Comparison of ENCODE assay signal across 10 mouse cellular contexts in the genomic region with DNA sequence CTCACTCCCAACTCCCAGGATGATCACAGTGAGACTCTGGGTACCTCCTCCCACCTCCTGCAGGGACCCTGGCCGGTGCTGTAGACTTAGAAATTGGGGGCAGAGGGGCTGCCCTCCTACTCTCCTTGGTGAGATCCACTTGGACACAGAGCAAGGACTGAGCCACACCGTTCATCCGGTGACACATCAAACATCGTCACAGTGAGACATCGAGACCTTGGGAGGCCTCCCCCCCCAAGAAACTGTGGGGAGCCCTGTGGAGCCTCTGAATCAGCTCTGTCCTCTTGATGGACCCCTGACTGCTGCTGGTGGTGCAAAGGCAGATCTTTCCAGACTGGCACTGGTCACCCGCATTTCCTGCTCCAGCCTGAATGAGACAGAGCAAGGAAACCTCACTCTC. TPM values are rescaled to one million over a fixed set of nuclear protein-coding genes. Genes with fewer than 3 reads are reported as not detected.
"Had no signal": no experiment of that assay in that cellular context is flagged by ENCODE, and none has a peak within 500 bp of the region (broad histone marks: within the 10 kb centered on the region; RNA-seq: fewer than 3 reads in every experiment).

No protein-coding gene starts in this region.

- H3K9me3 ChIP-seq: limb, embryonic 13.5 days; midbrain, embryonic 15.5 days; neural tube, embryonic 12.5 days had no signal

- H3K4me2 ChIP-seq: limb, embryonic 13.5 days; midbrain, embryonic 15.5 days; neural tube, embryonic 12.5 days had no signal

- DNase-seq: kidney, postnatal 4 days; left cerebral cortex, postnatal 4 days; lung, adult 18-20 months had no signal

- H3K9ac ChIP-seq: limb, embryonic 13.5 days; liver, embryonic 14.5 days; midbrain, embryonic 15.5 days; neural tube, embryonic 12.5 days had no signal

- H3K27ac ChIP-seq: layer of hippocampus, adult 2 months; limb, embryonic 13.5 days; liver, embryonic 14.5 days; midbrain, embryonic 15.5 days; neural tube, embryonic 12.5 days; stomach, postnatal 0 days had no signal

- ATAC-seq: midbrain, embryonic 15.5 days had no signal

- H3K27me3 ChIP-seq: limb, embryonic 13.5 days; midbrain, embryonic 15.5 days; neural tube, embryonic 12.5 days had no signal

- H3K4me3 ChIP-seq: layer of hippocampus, adult 2 months; limb, embryonic 13.5 days; midbrain, embryonic 15.5 days; neural tube, embryonic 12.5 days had no signal

- H3K36me3 ChIP-seq: midbrain, embryonic 15.5 days; neural tube, embryonic 12.5 days had no signal

RNA-seq across cellular contexts. Expression of a gene that starts 35.5 kb away (rescaled TPM):
- total RNA-seq: neutrophil, adult 5-6 weeks had no signal
